Mouse (Mus musculus) adrenal gland (tissue): ENCODE results near the gene Igf2bp1.

Experiments used
- intact Hi-C: fragments of 180-260 bp; cut with DNase I; formaldehyde crosslinking; loops from one replicate; pipeline ENCODE4 v1.15.1; 2025

Gene Igf2bp1

DNA sequence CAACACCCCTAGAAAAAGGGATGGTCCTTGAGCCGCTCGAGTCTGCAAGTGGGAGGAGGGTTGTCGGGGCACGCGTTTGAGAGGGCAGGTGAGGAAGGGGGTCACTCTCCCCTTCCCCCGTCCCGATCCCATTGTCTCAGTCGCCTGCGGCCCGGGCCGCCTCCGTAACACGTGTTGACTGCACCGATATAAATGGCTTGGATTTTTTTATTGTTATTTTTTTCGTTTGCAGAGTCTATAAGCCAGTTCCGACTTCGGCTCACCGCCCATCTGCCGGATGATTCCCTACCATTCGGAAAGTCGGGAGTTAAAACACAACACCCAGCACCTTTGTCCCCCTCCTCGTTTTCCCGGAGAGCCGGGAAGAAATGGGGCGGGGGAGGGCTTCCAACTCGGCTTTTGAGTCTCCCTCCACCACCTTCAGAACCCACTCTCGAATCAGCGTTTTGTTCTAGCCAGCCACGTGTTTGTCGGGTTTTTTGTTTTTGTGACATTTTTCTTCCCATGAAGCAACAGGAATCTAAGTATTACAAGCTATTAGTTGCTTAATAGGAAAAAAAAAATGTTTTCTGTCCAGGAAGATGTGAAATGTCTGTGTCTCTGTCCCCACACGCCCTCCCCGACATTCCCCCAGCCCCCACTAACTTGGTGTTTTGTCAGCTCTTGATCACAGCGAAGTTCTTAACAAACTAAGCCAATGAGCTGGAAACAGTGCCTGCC is 1.9 kb upstream of the Igf2bp1 start:
- intact Hi-C loops: loop anchor here (10.0 kb wide), 1 partner anchor 187 kb away; the partner anchor contains the start of gene Hoxb13

DNA sequence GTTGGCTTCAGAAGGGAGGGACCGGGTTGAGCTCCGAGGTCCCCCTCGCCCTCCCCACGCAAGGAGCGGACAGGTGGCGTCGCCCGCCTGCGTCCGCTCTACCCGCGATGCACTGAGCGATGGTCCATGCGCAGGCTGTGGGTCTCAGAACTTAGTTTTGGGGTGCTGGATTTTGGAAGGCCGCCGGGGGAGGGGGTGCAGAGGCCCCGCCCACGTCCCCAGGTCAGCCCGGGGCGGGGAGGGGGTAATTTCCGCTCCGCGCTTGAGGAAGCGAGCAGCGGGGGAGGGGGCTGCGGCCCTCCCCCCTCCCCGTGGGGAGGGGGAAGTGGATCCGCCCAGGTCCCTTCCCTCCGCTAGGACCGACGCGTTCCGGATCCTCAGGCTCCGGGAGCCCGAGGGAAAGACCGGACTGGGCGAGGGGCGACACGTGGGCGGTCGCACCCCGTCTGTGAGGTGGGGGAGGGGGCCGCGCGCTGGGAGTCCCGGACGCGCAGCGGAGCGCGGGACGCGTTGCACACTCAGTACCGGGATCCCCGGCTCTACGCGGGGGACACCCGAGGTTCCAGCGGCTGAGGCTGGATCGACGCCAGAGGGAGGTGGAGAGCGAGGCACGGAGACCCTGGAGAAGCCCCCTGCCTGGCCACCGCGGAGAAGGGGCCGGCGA is 1.2 kb upstream of the Igf2bp1 start:
- intact Hi-C loops: loop anchor here (10.0 kb wide), 1 partner anchor 188 kb away; the partner anchor contains the start of gene Hoxb13

DNA sequence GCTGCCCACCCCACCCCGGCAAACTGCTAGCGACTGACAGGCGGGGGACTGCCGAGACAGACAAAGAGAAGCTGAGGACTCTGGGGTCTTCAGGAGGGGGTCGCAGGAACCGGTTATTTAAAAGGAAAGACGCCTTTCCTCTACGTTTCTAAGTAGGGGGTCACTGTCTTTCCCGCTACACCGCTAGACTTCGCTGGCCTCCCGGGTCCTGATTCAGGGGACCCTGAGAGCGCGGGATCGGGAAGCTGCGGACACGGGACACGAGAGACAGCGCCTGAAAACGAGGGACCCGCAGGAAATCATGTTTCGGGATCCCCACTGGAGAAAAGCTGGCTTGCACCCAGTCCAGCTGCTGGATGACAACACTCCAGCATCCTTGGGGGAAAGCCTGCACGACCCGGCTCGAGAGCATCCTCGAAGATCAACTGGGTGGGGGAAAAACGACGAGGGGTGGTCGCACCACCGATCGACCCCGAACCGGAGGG is 669 bp upstream of the Igf2bp1 start:
- intact Hi-C loops: loop anchor here (10.0 kb wide), 1 partner anchor 188 kb away; the partner anchor contains the start of gene Hoxb13

DNA sequence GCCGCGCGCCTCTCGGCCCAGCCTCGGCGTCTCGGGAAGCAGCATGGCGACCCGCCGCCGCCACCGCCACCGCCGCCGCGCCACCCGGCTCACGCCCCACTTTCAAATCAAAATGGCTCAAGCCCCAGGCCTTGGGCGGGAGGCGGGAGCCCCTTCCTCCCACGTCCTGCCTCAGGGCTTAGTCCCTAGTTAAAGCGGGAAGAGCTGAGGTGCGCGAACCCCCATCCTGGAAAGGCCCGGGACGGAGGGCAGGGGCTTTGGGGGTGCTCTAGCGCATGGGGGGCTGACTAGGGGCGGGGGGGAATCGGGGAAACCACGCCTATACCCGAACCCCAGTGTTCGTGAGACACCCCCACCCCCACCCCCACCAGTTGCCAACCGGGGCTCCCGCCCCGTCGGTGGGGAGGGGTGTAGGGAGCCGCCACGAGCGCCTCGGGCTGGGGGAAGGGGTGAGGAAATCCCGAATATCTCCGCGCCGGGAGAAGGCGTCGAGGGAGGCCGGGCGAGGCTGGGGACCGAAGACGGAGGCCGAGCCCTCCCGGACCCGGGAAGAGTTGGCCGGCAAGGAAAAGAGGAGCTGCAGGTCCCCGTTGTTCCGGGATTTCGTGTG is 842 bp downstream of the Igf2bp1 start:
- intact Hi-C loops: loop anchor here (10.0 kb wide), 1 partner anchor 190 kb away; the partner anchor contains the start of gene Hoxb13

DNA sequence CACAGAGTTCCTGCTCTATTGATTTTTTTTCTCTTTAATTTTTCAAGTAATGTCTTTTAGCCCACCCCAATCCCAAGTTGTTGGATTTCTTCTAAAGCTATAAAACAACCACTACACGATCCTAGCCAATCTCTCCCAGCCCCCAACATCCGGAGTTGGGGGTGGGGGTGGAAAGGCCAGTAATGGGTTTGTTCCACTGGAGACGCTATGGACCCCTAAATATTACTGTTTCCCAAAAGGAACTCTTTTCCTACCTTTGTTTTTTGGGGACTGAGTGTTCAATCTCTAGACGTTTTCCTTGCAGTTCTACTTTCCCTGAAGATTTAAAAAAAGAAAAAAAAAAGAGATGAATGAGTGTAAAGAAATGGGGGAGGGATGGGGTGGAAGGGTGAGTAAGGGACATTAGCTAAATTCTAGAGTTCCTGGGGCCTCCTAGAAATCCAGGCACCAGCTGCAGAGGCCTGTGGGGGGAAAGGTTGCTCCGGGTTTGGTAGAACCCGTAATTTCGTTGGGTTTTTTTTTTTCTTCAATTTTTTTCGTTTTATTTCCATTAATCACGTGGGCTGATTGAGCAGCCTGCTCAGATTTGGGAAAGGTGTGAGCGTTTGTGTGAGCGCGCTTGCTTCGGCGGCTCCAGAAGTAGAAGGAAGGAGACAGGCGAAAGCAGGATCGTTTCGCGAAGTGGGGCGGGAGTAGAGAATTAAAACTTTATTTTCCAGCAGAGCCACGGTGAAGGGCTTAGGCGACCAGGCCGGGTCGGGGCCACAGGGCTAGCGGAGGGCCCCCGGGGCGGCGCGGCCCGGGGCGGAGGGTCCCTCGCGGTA is 1.6 kb downstream of the Igf2bp1 start:
- intact Hi-C loops: loop anchor here (10.0 kb wide), 1 partner anchor 191 kb away; the partner anchor contains the start of gene Hoxb13

DNA sequence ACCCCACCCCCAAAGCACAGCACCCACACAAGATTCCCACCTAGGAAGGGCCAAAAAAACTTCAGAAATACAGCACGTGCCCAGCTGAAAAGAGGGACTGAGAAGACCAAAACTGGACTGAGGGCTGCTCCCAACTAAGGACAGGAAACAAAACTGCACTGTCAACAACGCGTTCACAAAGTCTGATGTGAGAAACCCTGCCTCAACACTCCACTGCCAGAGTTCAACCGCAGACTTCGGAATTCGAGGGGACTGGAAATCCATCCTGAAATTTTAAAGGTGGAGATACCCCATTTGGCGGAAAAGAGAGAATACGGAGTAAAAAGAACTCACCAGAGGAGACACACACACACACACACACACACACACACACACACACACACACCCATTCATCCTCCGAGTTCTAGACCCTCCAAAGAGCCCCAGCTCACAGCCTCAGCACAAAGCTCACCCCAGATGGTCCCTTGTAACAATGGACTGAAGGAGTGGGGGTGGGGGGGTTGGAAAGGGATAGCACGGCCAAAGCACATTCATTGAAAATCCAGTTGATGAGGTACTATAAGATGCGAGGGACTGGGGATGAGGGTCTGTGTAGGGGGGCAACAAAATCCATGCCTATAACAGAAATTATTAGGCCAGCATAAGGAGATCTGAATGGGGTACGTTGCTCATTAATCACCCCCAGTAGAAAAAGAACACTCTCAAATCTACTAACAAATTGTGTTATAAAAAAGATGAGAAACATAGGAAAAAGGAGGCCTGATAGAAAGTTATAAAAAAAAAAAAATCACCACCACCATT is 2.4 kb downstream of the Igf2bp1 start:
- intact Hi-C loops: loop anchor here (10.0 kb wide), 1 partner anchor 192 kb away; the partner anchor contains the start of gene Hoxb13

DNA sequence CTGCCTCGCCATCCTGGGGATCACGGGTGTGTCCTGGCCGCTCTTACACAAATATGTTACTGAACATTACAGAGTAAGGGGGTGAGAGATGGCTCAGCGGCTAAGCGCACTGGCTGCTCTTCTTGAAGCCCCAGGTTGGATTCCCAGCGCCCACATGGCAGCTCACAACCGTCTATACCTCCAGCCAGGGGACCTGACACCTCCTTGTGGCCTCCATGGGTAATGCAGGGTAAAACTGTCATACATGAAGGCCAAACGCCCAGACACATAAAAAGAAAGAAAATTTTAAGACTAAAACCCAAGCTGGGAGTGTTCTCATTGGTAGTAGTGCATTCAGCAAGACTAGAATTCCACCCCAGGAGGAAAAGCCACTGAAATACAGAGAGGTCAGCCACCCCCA is 11.6 kb downstream of the Igf2bp1 start:
- intact Hi-C loops: no loop called here

DNA sequence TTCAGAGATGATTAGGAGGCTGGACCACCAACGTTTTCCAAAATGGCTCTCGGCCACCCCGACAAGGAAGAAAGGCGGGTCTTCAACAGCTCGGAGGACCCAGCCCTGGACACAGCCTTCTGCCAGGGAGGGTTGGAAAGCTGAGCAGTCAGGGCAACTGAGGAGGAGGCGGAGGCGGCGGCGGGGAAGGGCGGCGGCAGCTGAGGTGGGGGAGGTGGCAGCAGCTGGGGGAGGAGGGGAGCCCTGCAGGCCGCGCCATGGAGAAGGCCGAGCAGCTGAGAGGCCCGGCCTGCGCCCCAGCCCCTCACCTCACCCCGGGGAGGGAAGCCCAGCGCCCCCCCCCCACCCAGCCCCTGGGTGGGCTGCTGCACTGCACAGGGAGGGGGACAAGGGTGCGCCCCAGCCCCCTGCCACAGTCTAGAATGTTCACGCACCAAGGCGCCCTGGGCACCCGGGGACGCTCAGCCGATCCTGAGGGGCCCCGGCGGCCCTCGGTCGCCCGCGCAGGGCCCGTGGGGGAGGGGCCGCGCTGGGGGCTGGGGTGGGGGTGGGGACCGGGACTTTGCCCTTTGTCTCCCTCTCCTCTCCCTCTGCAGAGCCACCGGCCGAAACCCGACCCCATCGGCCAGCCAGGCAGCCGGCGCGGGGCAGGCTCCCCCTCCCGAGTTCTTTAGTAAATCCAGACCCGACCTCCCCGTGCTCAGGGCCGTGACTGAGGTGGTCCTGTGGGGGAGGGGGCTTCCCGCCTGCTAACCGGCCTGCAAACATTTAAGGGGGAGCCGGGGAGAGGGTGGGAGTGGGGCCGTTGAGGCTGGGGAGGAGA is 14.6 kb downstream of the Igf2bp1 start:
- intact Hi-C loops: no loop called here

DNA sequence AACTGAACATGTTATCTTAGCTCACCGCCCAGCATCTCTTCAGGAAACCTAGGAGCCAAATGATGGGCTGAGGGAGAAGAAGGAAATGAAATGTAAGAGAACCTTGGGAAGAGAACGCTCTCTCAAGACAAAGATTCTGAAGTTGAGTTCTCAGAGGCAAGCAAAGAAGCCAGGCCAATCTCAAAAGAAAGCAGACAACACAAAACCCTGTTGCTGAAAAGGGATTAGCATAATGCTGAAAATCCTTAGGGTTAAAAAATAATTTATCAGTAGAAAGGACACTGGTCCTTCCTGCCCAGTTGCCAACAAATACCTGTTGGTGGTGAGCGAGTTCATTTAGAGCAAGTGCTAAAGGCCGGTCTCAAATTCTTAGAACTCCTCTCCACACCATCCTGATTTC is 15.3 kb downstream of the Igf2bp1 start:
- intact Hi-C loops: no loop called here

DNA sequence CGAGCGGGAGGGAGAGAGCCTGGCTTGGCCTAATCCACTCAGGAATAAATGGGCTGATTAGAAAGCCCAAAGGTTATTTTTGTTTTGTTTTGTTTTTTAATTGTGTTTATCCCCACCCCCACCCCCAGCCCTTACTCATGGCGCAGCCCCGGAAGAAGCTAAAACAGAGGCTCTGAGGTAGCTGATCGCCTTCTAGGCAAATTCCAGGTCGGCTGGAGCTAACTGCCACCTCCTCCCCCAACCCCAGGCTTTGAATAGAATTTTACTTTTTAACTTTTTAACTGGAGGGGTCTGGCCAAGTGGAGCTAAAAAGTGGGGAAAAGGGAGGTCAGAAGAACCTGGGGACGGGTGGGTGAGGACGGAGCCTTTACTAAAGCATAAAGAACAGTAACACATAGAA is 15.9 kb downstream of the Igf2bp1 start:
- intact Hi-C loops: no loop called here

DNA sequence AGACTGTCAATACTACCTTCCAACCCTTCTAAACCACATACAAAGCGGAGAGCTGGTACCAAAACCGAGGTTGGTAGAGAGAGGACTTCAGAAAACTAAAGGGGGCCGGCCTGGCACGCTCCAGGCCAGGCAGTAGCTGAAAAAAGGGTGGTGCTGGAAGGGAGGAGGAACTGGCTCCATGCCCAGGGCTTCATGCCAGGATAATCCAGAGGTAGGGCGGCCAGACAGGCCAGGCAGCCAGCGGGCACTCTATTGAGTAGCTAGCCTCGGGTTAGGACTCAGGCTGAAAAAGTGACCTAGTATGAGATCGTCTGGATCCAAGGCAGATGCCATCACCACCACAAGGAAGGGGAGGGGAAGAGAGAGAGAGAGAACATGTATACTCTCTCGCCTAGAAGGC is 17.2 kb downstream of the Igf2bp1 start:
- intact Hi-C loops: no loop called here

DNA sequence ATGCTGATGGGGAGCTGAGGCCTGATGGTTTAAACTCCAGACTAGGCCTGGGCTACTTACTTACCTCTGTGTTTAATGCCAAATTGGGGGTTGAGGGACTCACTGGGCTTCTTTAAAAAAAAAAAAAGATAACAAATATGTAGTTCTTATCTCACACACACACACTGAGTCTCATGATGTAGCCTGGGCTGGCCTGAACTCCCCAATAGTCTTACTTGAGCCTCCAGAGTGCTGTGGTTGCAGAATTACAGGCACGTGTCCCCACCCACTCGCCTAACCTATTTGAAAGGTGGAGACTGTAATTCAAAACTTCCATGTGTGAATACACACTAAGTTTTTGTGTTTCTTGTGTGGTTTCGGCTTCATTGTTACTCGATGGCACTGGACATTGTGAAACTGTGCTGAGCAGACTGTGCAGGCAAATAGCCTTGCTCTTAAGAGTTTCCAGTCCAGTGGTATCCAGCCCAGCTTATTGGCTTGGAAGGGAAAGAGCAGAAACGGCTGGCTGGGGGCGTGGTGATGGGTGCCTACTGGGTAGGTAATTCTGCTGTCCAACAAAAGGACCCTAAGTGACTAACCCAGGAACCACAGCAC is 17.8 kb downstream of the Igf2bp1 start:
- intact Hi-C loops: no loop called here

DNA sequence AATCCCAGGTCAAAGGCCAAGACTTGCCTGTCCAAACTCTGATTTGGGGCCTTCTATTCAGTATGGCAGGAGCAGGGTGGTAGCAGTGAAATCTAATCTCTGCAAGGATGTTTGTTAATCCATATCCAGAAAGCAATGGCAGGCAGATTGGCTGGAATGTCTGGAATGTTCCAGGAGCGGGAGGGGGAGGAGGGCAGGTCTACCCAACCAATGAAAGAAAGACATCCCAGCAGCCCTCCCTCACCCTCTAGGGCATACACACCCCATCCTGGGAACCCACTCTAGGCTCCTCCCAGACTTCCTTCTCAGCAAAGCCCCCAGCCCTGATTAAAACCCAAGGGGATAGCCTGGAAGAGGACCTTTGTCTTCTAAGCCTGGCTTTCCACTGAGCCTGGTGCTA is 23.3 kb downstream of the Igf2bp1 start:
- intact Hi-C loops: loop anchor here (5.0 kb wide), 1 partner anchor 105 kb away; no protein-coding TSS in a partner anchor

DNA sequence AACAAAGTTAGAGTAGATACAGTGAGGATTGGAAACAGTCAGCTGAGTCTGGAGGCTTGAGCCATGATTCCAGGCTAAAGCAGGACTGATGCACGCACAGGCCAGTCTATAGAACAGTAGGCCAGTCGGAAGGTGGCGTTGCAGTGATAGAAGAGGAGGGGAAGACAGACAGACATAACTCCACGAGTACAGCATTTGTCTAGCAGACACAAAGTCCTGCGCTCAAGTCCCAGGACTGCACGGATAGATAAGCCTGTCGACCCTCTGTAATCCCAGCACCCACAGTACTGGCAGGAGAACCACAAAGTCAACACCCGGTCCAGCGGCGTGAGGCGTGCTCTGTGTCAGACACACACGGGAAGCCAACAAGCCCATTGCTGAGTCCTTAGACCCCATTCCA is 23.9 kb downstream of the Igf2bp1 start:
- intact Hi-C loops: loop anchor here (5.0 kb wide), 1 partner anchor 105 kb away; no protein-coding TSS in a partner anchor

DNA sequence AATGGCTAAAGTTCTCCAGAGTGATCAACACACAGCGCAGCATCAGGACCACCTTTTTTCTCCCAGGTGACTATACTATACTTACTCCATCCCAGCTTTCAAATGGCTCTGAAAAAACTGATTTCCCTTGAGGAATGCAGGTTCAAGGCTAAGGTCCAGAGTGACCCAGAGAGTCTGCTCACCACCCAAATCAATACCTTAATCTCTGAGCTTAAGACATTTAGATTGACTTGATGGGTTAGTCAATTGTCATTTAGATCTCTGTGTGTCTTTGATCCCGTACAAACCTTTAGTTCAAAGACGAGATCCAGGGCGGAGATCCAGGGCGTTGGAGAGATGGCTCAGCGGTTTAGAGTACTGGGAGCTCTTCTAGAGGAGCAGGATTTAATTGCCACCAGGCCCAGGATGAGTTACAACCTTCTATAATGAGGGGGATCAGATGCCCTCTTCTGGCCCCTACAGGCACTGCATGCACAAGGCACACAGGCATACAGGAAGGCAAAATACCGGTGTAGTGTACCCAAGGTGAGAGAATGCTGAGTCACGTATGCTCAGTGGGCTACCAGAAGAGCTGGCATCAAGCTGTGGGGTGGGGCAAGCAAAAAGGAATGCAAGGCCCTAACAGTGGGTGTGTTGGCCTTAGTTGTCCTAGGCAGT is 24.9 kb downstream of the Igf2bp1 start:
- intact Hi-C loops: loop anchor here (5.0 kb wide), 1 partner anchor 104 kb away; no protein-coding TSS in a partner anchor

DNA sequence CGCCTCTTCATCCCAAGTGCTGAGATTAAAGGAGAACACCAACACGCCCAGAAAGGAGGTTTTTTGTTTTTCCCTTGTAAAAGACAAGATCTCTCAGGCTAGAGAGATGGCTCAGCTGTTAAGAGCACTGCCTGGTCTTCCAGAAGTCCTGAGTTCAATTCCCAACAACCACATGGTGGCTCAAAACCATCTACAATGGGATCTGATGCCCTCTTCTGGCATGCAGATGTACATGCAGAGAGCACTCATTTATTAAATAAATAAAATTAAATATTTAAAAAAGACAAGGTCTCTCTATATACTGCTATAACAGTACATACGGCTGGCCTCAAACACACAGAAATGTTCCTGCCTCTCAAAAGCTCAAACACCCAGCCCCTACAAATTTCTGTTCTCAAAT is 27.3 kb downstream of the Igf2bp1 start:
- intact Hi-C loops: no loop called here

DNA sequence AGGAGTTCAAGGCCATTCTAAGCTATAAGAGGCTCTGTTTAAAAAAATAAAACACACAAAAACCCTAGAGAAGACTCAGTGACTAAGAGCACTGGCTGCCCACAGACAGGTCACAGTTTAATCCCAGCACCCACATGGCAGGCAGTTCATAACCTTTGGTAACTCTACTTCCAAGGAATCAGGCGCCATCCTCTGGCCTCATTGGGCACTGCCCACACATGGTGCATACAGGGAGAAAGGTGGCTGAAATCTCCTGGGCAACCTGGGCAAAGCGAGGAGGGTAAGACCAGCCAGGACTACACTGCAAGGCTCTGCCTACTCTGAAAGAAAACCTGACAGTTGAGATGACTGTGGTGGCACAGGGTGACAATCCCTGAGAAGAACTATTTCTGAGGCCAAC is 29.4 kb downstream of the Igf2bp1 start:
- intact Hi-C loops: no loop called here

DNA sequence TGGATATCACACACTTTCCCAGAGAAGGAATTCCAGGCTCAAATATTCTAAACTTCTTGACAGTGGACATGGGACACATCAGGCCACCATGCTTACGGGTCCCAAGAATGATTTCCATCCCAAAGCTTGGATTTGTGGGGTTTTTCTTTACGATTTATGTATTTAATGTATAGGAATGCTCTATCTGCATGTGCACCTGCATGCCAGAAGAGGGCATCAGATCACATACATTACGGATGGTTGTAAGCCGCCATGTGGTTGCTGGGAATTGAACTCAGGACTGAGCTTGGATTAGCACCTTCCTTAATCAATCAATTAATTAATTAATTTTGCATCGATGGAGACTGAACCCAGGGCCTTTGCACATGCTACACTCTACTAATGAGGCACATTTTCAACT is 30.0 kb downstream of the Igf2bp1 start:
- intact Hi-C loops: no loop called here
